Mouse (Mus musculus) adrenal gland, adult 8-10 months (tissue): Measurements from ENCODE around the gene Barx2. TPM values are rescaled to one million over a fixed set of nuclear protein-coding genes. Genes with fewer than 3 reads are reported as not detected.

Experiments used
- DNase-seq: peaks from one replicate; pipeline ENCODE4 v3.0.0; 2022
- total RNA-seq, 4 experiments: library from RNA; stranded (reverse); gene quantifications; 2 replicates each; pipeline ENCODE4 v1.2.4; 2022

Barx2 gene
- total RNA-seq, 4 experiments from 2014 or later, result not detected

DNA sequence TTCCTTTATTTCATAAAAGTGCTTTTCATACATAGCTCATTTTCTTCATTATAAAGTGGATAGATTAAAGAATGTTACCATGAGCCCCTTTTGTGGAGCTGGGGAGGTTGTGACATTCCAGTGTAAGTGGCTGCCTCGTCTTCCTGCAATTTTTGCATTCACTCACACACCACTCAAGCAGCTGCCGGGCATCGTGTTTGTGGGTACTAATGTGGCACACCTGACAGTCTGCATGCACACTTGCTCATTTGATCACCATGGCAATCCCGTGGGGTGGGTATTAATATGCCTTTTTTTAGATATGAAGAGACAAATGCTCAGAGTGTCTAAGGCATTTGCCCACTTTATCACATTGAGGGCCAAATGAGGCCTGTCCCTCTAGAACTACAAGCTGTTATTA, 24.9 kb downstream of the Barx2 start:
- no peak for DNase-seq

DNA sequence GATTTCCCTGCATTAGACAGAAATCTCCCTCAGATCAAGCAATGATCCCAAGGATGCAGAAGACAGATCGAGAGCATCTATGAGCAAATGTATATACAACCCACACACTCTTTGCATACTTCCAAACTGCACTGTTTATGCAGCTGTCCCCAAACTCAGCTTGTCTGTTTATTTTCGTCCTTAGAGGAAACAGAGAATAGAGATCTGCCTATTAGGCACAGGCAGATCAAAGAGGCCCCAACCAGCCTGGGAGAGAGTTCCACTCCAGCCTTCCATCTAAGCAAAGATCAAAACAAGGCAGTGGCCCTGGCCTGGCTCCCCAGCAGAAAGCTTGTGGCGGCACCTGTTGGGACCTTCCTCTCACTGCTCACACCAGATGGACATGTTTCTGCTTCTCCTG, 27.0 kb downstream of the Barx2 start:
- no peak for DNase-seq

DNA sequence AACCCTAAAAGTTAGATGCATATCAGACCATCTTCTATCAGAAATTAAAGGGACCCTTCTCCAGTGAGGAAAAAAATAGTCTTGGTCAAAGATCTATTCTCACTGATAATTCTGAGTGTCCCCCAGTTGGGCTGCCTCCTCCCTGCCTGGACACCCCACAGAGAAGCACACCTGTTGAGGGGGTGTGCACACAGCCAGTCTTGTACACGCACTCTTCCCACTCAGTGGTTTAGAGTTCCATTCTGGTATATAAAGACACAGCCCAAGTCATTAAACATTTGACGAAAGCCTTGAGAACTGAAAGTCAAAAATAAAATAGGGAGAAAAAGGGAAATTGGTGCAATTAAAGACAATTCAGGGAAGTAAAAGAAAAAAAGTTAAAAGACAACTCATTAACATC, 30.9 kb downstream of the Barx2 start:
- DNase-seq, result no peak

DNA sequence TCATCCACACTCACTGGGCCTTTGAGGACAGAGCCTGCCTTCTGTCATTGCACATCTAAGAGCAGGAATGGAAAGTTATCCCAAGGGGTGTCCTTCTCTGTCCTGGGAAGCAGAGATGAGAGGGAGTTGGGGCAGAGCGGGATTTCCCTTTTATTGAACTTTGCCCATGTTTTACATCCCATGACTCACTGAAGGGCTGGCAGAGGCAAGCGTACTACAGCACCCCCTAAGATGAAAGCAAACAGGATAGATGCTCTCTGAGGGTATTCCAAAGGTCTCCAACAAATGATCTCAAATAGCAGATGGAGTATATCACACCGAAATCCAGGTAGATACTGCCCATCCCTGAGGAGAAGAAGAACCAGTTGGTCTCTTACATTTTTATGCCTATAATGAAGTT, 37.7 kb downstream of the Barx2 start:
- no peak for DNase-seq

DNA sequence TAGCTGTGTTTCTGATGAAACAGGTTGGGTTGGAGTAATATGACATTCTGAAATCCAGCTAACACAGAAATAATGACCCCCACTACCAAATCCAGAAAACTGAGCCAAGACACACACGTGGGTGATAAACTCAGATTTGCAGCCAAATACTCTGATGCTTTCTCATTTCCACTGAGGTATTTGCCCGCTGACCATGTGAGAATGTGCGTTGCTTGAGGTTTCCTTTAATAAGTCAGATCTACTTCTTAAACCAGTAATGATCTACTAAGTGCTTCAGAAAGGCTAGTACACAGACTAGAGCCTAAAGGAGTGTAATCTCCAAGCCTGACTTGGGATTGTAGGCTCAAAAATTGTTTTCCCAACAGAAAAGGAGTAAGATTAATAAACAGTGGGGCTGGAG, 39.0 kb downstream of the Barx2 start:
- DNase-seq, result no peak

DNA sequence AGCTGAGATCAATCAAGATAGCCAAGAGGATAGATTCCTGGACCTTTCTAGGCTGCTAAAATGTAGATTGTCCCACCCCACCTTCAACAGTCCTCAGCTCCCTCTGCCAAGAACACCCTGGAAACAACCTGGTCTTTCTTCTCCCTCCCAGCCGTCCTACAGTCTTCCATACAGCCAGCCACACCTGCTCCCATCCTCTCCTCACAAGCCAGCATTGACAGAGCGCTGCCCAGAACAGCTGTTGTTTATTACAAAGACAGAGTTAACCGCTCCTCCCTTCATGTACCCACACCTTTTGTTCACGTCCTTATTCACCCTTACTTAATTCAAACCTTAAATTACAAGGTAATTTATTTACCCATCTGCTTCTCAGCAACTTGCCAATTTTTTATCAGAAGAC, 41.9 kb downstream of the Barx2 start:
- no peak for DNase-seq

DNA sequence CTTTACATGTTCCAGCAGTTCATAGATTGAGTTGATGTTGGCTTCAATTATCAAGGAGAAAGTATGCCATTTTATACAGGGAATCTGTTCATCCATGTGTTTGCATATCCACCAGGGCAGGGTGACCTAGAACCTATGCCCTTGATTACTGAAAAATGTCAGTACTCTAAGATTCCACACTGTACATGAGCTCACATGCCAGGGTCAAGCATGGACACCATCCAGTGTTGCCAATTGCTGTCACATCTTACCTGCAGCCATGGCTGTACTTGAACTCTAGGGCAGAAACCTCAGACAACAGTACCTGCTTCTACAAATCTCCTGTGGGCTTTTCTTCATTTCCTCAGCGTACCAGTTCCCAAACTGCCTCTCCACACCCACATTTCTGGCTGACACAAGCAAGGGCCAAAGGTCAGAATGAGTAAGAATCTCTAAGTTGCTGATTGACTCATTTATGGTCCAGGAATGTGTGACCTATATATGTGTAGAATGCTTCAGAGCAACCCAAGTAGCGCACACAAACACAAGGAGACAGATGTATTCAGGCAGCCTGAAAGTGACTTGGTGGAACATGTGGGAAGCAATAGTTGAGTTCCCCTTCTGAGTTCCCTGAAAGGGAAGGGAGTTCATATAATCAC, 44.3 kb downstream of the Barx2 start:
- DNase-seq, result no peak

DNA sequence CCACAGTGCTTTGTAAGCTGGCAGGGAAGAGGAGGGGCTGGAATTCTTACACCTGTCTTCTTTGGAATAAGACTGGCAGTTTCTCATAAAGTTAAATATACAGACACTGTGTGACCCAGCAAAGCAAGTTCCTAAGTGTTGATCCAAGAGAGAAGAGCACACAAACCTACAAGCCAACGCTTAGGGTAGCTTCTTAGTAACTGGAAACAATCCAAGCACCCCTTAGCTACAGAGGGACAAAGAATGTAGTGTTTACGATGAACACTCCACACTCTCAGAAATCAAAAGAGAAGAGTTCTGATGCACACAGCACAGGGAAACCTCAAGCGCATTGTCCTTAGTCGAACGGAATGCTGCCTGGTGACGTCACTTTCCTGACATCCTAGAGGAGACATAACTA, 49.4 kb downstream of the Barx2 start:
- no peak for DNase-seq

DNA sequence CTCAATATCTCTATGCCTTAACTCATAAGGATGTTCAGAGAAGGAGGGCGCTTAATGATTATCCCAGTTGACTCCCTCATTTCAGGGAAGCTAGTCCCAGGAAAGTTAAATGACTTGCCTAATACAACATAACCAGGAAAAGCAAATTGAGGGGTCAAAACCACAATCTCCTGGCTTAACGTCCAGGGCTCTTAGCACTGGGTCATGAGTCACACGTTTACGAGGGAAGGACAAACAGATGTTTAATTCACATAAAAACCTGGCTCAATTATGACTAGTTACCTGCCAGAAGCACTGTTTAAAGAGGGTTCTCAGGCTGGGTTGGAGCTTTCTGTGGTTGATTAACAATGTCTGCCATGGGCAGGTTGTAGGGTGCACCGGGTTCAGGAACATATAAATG, 53.8 kb downstream of the Barx2 start:
- no peak for DNase-seq

DNA sequence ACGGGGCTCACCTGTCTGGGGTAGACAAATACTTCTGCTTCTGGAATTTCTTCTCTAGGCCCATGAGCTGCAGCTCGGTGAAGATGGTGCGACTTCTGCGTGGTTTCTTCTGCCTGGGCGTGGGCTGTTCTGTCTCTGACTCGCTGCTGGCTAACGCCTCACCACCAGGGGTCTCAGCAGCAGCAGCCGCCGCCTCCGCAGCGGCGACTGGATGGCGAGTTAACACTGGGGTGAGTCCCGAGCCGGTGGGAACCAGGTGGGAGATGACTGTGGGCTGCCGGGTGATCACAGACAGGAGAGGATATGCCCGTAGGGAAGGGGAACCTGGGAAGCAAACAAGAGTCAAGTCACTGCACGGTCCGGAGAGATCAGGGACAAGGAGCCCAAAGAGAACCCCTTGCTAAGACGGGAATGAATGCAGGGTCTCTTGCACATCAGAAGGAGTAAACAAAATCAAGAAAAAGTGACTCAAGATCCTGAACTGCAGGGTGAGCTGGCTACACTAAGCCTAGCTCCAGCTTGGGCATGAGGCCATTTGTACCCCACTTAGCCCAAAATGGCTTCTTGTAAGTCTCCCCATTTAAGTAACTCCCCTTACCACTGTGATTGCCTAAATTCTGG, 54.4 kb downstream of the Barx2 start:
- no peak for DNase-seq

DNA sequence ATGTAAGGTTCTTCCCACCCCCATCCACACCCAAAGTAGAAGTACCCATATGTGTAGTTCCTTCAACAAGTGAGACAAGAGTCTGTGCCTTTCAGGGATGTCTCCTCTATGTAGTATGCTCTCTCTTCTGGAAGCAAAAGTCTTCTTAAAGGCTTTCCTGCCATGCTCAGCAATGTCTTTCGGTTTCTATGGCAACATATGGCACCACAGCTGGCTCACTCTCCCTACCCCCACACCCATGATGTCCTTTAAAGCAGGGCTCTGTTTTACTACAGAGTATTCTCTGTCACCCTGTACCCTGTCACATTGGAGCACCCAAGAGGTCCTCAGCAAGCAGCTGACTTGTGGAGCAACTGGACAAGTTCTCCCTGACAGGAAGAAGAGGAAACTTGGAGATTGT, 55.8 kb downstream of the Barx2 start:
- no peak for DNase-seq

DNA sequence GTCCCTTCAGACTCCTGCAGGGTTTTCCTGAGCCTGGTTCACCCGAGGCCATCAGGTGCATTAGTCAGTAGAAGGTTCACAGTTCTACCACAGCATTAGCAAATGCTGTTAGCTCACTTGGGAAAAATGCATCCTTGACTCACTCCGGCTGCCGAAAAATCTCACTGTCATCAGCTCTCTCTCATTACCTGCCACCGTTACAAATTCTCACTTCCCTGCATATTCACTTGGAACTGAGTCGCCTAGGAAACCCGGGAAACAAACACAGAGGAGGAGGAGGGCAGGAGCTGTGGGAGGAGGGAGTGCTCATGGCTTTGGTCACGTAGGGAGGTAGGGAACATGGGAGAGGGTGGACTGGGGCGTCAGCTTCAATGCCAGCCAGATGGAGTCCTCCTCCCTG, 56.8 kb downstream of the Barx2 start:
- DNase-seq, result no peak

DNA sequence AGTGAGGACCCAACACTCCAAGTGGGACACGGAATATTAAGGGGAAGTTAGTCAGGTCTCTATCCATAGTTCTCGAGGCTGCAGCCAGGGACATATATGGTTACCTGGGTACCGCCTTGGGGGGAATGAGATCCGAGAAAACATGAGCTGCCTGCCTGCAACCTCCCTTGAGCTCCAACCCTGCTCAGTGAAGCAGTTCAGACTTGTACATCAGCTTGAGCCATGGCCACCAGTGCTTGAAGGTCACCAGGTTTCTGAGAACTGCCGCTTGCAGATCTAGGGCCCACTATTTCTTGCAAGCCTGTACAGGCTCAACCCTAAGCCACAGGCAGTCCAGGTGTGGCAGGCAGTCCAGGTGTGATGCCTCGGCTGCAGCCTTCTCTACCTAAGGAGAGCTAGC, 57.6 kb downstream of the Barx2 start:
- no peak for DNase-seq

DNA sequence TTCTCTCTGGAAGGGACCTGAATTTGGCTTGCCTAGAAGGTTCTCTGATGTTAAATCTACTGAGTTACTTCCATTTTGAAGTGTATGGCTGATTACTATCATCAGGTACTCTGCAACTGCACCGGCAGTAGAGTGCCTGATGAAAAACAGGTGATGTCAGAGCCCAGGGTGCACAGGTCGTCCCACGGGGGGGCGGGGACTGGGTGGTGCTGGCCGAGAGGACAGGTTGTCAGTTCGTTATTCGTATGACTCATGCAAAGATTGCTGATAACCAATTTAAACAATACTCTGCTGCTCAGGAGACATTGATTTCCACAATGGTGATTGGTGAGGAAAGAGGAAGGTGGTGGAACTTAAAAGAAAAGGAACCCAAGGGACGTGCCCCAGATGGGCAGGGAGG, 61.6 kb downstream of the Barx2 start:
- DNase-seq, result no peak

DNA sequence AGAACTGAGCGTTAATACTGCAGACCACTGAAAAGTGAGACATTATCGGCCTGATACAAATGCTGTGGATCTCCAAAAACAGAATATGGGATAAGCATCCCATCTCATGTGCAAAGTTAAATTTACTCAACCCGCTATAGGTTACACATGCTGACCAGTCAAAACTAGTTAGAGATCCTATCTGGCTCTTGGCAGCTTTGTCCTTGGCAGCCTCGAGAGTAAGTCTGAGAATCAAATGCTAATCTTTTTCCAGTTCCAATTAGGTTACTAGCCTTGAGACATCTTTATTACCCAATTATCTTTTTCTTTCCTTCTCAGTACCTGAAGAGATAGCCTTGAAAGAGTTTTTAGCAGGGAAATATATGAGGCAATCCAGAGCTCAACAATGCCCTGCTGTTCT, 62.6 kb downstream of the Barx2 start:
- no peak for DNase-seq

DNA sequence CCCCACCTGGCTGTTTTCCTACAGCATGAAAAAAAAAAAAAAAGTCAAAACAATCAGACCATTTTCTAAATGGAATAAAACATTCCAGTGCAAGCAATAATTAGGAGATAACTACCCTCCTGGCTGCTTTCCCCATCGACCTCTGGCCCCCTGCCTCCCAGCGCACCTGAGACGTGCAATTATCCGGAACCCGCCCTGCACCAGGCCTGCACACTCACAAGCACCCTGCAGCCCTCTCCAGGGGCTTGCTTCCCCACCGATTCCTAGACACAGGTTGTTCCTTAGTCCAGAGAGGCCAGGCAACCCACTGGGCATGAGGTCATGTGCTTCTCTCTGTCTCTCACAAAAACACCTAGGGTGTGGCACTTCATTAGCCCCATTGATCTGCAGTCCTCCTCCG, 63.9 kb downstream of the Barx2 start:
- DNase-seq, result no peak

DNA sequence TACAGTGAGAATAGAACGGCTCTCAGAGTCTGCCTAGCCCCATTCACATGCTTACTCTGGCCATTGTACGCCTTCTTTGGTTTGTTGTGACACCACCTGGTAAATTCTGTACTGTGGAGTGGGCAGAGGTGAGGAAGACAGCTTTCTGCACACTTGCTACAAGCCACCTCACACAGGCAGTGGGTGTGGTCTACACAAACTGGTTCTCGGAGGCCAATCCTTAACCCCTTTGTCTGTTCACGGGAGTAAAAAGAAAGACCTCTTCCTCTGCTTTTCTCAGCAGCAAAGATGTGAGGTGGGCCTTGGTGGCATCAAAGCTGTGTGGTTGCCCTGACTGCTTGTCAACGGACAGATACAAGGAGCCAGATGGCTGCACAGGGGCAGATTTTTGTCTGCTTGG, 68.6 kb downstream of the Barx2 start:
- DNase-seq, result no peak

DNA sequence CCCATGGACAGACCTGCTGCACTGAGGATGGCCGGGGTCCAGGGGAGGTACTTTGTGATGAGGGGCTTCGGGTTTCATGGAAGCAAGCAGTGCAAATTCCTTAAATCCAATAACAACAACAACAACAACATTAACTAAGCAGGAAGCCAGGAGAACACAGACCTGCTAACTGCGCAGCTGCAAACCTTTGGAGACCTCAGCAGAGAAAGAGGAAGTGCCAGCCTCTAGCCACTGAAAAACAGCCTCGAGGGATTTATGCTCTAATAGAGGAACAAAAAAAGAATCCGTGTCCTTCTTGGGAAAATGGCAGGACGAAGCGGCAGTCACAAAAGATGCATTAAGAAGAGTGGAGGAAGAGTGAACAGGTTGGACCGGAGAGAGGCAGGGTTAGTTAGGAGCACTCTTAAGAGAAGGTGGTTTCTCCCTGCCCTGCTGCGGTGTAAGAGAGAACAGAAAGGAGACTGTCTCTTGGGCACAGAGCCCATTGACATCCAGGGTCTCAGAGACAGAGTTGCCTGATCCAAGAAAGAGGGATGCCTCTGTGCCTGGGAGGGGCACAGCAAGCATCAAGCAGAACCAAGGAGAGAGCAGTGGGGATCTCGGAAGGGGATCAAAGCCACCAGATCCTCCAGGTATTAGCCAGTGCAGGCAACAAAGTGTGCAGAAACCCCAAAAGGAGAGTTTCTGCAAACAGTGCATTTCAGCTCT, 72.0 kb downstream of the Barx2 start:
- no peak for DNase-seq

DNA sequence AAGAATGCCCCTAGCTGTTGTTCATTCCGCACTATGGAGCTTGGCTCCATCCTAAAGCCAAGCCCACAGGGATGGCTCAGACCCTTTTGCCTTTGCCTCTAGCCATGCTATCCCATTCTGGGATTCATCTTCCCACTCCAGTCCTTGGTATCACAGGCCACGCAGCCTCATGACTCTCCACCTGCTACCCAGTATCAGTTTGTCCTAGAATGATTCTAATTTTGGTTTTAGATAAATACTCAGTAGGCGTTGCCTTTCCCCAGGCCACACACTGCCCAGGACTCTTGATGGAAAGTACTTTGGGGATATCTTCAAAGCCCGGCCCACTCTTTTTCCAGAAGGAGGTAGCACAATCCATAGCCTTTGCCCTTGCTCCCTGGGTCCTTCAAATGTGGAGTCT, 72.7 kb downstream of the Barx2 start:
- no peak for DNase-seq

DNA sequence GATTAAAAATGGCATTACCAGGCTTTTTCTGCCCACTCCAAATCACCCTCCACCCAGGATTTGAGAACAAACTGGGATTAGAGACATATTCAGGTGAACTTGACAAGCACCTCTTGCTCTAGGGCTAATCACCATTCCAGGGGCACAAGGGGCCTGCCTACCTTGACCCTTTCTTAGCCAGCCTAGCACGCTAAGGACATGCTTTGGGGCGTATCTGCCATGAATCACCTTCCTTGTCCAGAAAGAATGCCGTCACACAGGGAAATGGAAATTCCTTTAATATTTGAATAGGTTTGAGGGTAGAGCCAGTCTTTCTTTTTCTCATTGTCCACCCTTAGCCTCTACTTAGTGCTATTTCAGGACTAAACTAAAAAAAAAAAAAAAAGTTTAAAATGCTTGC, 73.2 kb downstream of the Barx2 start:
- DNase-seq, result no peak

DNA sequence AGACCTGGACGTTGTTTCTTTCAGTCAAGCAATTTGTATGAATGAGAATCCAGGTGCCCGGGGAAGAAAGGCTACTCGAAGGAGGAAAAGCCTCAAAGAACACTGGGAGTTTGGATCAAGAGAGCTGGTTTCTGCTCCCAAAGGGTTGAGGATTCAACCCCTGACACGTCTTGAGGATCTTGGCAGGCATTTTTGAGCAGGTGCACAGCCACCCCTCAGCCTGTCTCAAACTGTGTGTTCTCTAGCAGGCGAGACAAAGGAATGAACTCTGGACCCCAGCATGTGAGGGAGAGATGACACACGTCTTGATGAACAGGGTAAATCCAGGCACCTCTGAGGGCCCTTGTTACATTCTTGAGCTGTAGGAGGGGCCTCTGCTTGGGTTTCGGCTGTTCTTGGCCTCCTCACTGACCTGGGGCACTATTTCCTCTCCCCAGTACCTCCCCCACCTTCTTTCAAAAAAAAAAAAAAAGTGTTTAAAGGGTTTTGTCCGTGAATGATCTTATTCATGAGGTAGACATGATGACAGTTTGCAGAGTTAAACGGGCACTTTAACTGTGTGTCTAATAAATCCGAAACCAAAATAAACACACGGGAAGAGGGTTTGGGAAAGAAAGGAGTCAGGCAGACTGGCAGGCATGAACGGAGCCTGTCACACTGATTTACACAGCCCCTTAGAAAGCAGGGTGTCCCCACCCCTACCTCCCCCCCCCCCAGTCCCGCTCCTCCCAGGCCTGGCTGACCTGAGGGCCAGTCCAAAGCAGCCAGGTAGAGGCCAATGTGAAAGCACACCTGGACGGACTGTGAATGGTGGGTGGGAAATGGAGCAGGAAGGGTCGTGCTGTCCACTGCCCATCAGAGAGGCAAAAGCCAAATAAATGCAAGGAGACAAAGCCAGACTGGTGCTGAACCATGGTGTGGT, 73.9 kb downstream of the Barx2 start:
- DNase-seq, result no peak

DNA sequence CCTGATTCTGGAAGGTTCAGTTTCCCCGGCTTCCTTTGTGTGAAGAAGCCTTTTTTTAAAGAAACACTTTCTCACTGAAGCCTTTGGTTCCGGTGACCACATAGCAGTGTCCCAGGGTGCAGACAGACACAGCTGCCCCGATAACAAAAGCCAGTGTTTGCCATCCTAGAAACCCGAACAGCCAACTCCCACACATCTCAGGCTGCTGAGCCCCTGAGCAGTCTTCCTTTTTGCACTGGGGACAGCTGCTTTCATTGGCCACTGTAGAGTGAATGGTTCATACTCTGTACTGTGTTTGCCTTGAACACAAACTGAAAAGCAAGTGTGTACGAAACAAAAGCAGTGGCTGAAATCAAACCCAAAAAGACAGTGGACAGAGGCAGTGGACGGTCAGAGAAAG, 75.2 kb downstream of the Barx2 start:
- no peak for DNase-seq

DNA sequence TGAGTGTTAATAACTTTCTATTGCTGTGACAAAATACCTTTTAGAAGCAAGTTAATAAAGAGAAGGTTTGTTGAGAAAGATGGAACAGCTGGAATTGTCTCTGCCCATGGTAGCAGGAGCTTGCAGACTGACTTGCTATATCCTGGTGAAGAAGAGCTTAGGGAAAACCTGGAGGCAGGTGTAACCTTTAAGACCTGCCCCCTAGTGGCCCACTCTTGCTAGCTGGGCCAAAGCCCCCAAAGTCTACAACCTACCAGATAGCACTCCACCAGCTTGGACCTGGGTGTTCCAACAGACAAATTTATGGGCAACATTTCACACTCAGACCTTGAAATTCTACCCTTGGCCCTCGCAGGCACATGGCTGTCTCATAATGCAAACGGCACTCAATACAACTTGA, 104.5 kb downstream of the Barx2 start:
- no peak for DNase-seq
